Mouse (Mus musculus): ENCODE measurements around the gene Tgoln1.

- TF ChIP-seq CTCF (IDR thresholded peaks at IDR 0.05) (no peak), EP300 (IDR thresholded peaks at IDR 0.05) (no peak)
Observed at GRCm38 (mm10) chr6:72641218-72641954, 24.6 kb upstream of the Tgoln1 start.
